Mouse (Mus musculus) midbrain, postnatal 0 days (tissue): ENCODE measurements around the gene Grid2. TPM values are rescaled to one million over a fixed set of nuclear protein-coding genes. Genes with fewer than 3 reads are reported as not detected.

Experiments used
- ATAC-seq: fragments of 200-750 bp; cut with Nextera tagmentation; 2 replicates; pipeline ENCODE4 v1.8.0; 2017; ENCODE audit warnings: moderate number of reproducible peaks, mild to moderate bottlenecking, moderate TSS enrichment, moderate library complexity; ENCODE audit not compliant: low FRiP score
- DNase-seq: peaks from one replicate; pipeline ENCODE4 v3.0.0-alpha.2; 2015; ENCODE audit warnings: low spot score
- H3K27ac ChIP-seq: fragments of 300-500 bp; sonication (generic); 2 replicates; pipeline ENCODE4 v1.5.1; 2014; ENCODE audit warnings: low read depth, mild to moderate bottlenecking, low read length, mixed read lengths
- H3K27me3 ChIP-seq: fragments of 300-500 bp; sonication (generic); 2 replicates; pipeline ENCODE4 v1.6.1; 2014; ENCODE audit warnings: low read length, control low read depth, mixed read lengths; ENCODE audit not compliant: insufficient read depth
- H3K36me3 ChIP-seq: fragments of 300-500 bp; sonication (generic); 2 replicates; pipeline ENCODE4 v1.6.1; 2014; ENCODE audit warnings: low read length, control low read depth, mixed read lengths; ENCODE audit not compliant: insufficient read depth
- H3K4me1 ChIP-seq: fragments of 300-500 bp; sonication (generic); 2 replicates; pipeline ENCODE4 v1.6.1; 2014; ENCODE audit warnings: mild to moderate bottlenecking, control low read depth, antibody characterized with exemption, low read length, mixed read lengths; ENCODE audit not compliant: insufficient read depth
- H3K4me2 ChIP-seq: fragments of 300-500 bp; sonication (generic); 2 replicates; pipeline ENCODE4 v1.6.1; 2014; ENCODE audit warnings: low read depth, mild to moderate bottlenecking, low read length, mixed read lengths; ENCODE audit not compliant: poor library complexity, severe bottlenecking
- H3K4me3 ChIP-seq: fragments of 300-500 bp; sonication (generic); 2 replicates; pipeline ENCODE4 v1.5.1; 2014; ENCODE audit warnings: low read depth, mild to moderate bottlenecking, low read length, moderate library complexity
- H3K9ac ChIP-seq: fragments of 300-500 bp; sonication (generic); replicated peaks from 2 replicates; pipeline ENCODE4 v1.6.1; 2014; ENCODE audit warnings: mild to moderate bottlenecking, low read length, moderate library complexity, mixed read lengths; ENCODE audit not compliant: poor library complexity, severe bottlenecking
- H3K9me3 ChIP-seq: fragments of 300-500 bp; sonication (generic); 2 replicates; pipeline ENCODE4 v1.6.1; 2016; ENCODE audit warnings: low read length, control low read depth
- CTCF ChIP-seq: IDR thresholded peaks from 2 replicates; pipeline ENCODE4 v1.5.1; 2016; ENCODE audit warnings: antibody characterized with exemption, mild to moderate bottlenecking
- WGBS: fragments of 180-500 bp; shearing (Covaris S2); extraction: QIAGEN DNeasy Blood & Tissue Kit; methylation state at CpG from one replicate; pipeline ENCODE4 v1.1.7; 2014; 5-methylcytosine and 5-hydroxymethylcytosine counted together
- polyA plus RNA-seq: library from polyadenylated mRNA; unstranded; fragments of >200 nt; fragmentation: Nextera tagmentation; extraction: Ambion mirVana; gene quantifications from 2 replicates; pipeline ENCODE4 v1.2.1, GENCODE M21; 2015
- total RNA-seq: library from RNA; depleted of rRNA; stranded (reverse); fragments of >200 nt; gene quantifications from 2 replicates; pipeline ENCODE4 v1.2.3, GENCODE M21; 2014

The Grid2 gene
- total and polyA plus RNA-seq, 2 experiments from 2014 or later, result 15.3 to 44.8 TPM

GRCm38 (mm10) chr6:64730506-64731020 lies 1474.9 kb downstream of the Grid2 start:
- no peak for DNase-seq
- H3K4me1 ChIP-seq, result peaks cover 15% of the 10 kb centered on the region; the same call in 1 of the 2 replicates
- no peak overlapping the region for H3K27ac ChIP-seq
- no peaks in the 10 kb centered on the region for H3K36me3 ChIP-seq
- no peak overlapping the region for H3K4me3 ChIP-seq
- H3K9me3 ChIP-seq, result no peaks in the 10 kb centered on the region
- H3K4me2 ChIP-seq, result no peak overlapping the region
- no peak overlapping the region for H3K9ac ChIP-seq
- ATAC-seq, result no peak
- H3K27me3 ChIP-seq, result peaks cover 67% of the 10 kb centered on the region
- 3% methylated on average over 14 of the region's 14 CpGs for WGBS
- TF ChIP-seq CTCF, result no peak

- H3K4me2 ChIP-seq, result no peak overlapping the region
- DNase-seq (no peak), ATAC-seq (no peak)
- peaks cover 69% of the 10 kb centered on the region for H3K27me3 ChIP-seq
- peaks cover 15% of the 10 kb centered on the region; the same call in 1 of the 2 replicates for H3K4me1 ChIP-seq
- H3K9ac ChIP-seq, result no peak overlapping the region
- H3K4me3 ChIP-seq, result no peak overlapping the region
- H3K36me3 ChIP-seq, result no peaks in the 10 kb centered on the region
- no peaks in the 10 kb centered on the region for H3K9me3 ChIP-seq
- TF ChIP-seq CTCF, result no peak
- no peak overlapping the region for H3K27ac ChIP-seq
- WGBS, result 6% methylated on average over 7 of the region's 7 CpGs
Observed at GRCm38 (mm10) chr6:64731126-64731525, 1475.5 kb downstream of the Grid2 start.

GRCm38 (mm10) chr6:64731621-64732320 lies 1476.1 kb downstream of the Grid2 start:
- H3K4me3 ChIP-seq, result no peak overlapping the region
- no peak for TF ChIP-seq CTCF
- no peak overlapping the region for H3K9ac ChIP-seq
- no peaks in the 10 kb centered on the region for H3K9me3 ChIP-seq
- WGBS, result 4% methylated on average over 8 of the region's 8 CpGs
- H3K27me3 ChIP-seq, result peaks cover 74% of the 10 kb centered on the region
- H3K4me2 ChIP-seq, result no peak overlapping the region
- peaks cover 15% of the 10 kb centered on the region; the same call in 1 of the 2 replicates for H3K4me1 ChIP-seq
- DNase-seq, result no peak
- ATAC-seq, result no peak
- no peaks in the 10 kb centered on the region for H3K36me3 ChIP-seq
- no peak overlapping the region for H3K27ac ChIP-seq

- no peak for TF ChIP-seq CTCF
- no peak for ATAC-seq
- H3K27me3 ChIP-seq, result peaks cover 61% of the 10 kb centered on the region
Observed at GRCm38 (mm10) chr6:64733311-64733710, 1477.6 kb downstream of the Grid2 start.

GRCm38 (mm10) chr6:64734441-64735320 lies 1479.0 kb downstream of the Grid2 start:
- Histone ChIP-seq H3K36me3 (no peaks in the 10 kb centered on the region), H3K27ac (no peak overlapping the region), H3K27me3 (peaks cover 49% of the 10 kb centered on the region), H3K4me2 (peak overlapping the region; percentile 89), H3K9me3 (no peaks in the 10 kb centered on the region), H3K4me3 (peak overlapping the region; percentile 44), H3K9ac (no peak overlapping the region; the same call in 1 of the 2 replicates), H3K4me1 (peaks cover 9% of the 10 kb centered on the region; the same call in 1 of the 2 replicates)
- DNase-seq, result peak; percentile 70
- no peak for TF ChIP-seq CTCF
- WGBS, result 2% methylated on average over 49 of the region's 54 CpGs
- ATAC-seq, result peak; percentile 77

More at GRCm38 (mm10) chr6:64733311-64733710, 1477.6 kb downstream of the Grid2 start:
- no peaks in the 10 kb centered on the region for H3K36me3 ChIP-seq
- no peak overlapping the region for H3K9ac ChIP-seq
- no peaks in the 10 kb centered on the region for H3K9me3 ChIP-seq
- H3K4me1 ChIP-seq, result peaks cover 15% of the 10 kb centered on the region; the same call in 1 of the 2 replicates
- no peak overlapping the region for H3K4me2 ChIP-seq
- H3K27ac ChIP-seq, result no peak overlapping the region
- 0% methylated on average over 4 of the region's 4 CpGs for WGBS
- H3K4me3 ChIP-seq, result no peak overlapping the region
- DNase-seq, result no peak
